Mouse (Mus musculus): ENCODE data around the gene Actr1b.
"Not testable (repeated sequence)": the region's sequence is repeated elsewhere in the genome, so short reads cannot be mapped to it uniquely, and the experiment has no call there.

Actr1b gene

GRCm38 (mm10) chr1:36707166-36707565 lies 7.1 kb downstream of the Actr1b start:
- DNase-seq (ENCODE audit: low spot score): no peak

- DNase-seq (ENCODE audit: low spot score): no peak
Observed at GRCm38 (mm10) chr1:36697030-36697429, 17.2 kb downstream of the Actr1b start.

GRCm38 (mm10) chr1:36696411-36696810 lies 17.8 kb downstream of the Actr1b start:
- no peak for DNase-seq (ENCODE audit: low spot score)

- no peak for DNase-seq (ENCODE audit: low spot score)
Observed at GRCm38 (mm10) chr1:36694871-36695270, 19.4 kb downstream of the Actr1b start.

GRCm38 (mm10) chr1:36691271-36692155 lies 22.7 kb downstream of the Actr1b start, which contains the start of gene Cox5b:
Gene Cox5b (plus strand): TSS chr1:36691449.
- peak; percentile 96 for DNase-seq (ENCODE audit: low spot score)

GRCm38 (mm10) chr1:36690671-36691235 lies 23.5 kb downstream of the Actr1b start:
- DNase-seq (ENCODE audit: low spot score): no peak

GRCm38 (mm10) chr1:36683810-36684467 lies 30.3 kb downstream of the Actr1b start:
- DNase-seq (ENCODE audit: low spot score): peak; percentile 67

- no peak for DNase-seq (ENCODE audit: low spot score)
Observed at GRCm38 (mm10) chr1:36682620-36683355, 31.4 kb downstream of the Actr1b start, which contains the start of gene Fam178b. Gene Fam178b (minus strand): TSS chr1:36683183.

- no peak for DNase-seq (ENCODE audit: low spot score)
Observed at GRCm38 (mm10) chr1:36680893-36681292, 33.3 kb downstream of the Actr1b start.

GRCm38 (mm10) chr1:36674936-36675335 lies 39.3 kb downstream of the Actr1b start:
- DNase-seq (ENCODE audit: low spot score): no peak

- no peak for DNase-seq (ENCODE audit: low spot score)
Observed at GRCm38 (mm10) chr1:36672648-36673350, 41.4 kb downstream of the Actr1b start.

GRCm38 (mm10) chr1:36671260-36671659 lies 43.0 kb downstream of the Actr1b start:
- no peak for DNase-seq (ENCODE audit: low spot score)

- no peak for DNase-seq (ENCODE audit: low spot score)
Observed at GRCm38 (mm10) chr1:36670256-36670655, 44.0 kb downstream of the Actr1b start.

GRCm38 (mm10) chr1:36668007-36668406 lies 46.2 kb downstream of the Actr1b start:
- DNase-seq (ENCODE audit: low spot score): not testable (repeated sequence)

GRCm38 (mm10) chr1:36665934-36666333 lies 48.3 kb downstream of the Actr1b start:
- no peak for DNase-seq (ENCODE audit: low spot score)

GRCm38 (mm10) chr1:36665165-36665723 lies 49.0 kb downstream of the Actr1b start:
- no peak for DNase-seq (ENCODE audit: low spot score)

- DNase-seq (ENCODE audit: low spot score): no peak
Observed at GRCm38 (mm10) chr1:36664457-36664856, 49.8 kb downstream of the Actr1b start.

- DNase-seq (ENCODE audit: low spot score): no peak
Observed at GRCm38 (mm10) chr1:36658621-36659399, 55.4 kb downstream of the Actr1b start.

- DNase-seq (ENCODE audit: low spot score): no peak
Observed at GRCm38 (mm10) chr1:36657658-36658415, 56.4 kb downstream of the Actr1b start.

All from urinary bladder, postnatal 25 days (tissue).